Mouse (Mus musculus) cerebellum, adult (tissue): ENCODE results near the gene Nt5c2.

Experiments used
- ATAC-seq: cut with Nextera tagmentation; 2 replicates; pipeline ENCODE4 v1.9.2; 2017; ENCODE audit warnings: mild to moderate bottlenecking, moderate library complexity, mixed read lengths; ENCODE audit not compliant: insufficient number of reproducible peaks, low FRiP score, low TSS enrichment

The Nt5c2 gene

GRCm38 (mm10) chr19:46937173-46937572 is 77.8 kb downstream of the Nt5c2 start:
- no peak for ATAC-seq

GRCm38 (mm10) chr19:46934025-46934424 is 80.9 kb downstream of the Nt5c2 start:
- no peak for ATAC-seq

GRCm38 (mm10) chr19:46932608-46933007 is 82.3 kb downstream of the Nt5c2 start:
- no peak for ATAC-seq

- no peak for ATAC-seq
These were observed 84.9 kb downstream of the Nt5c2 start for GRCm38 (mm10) chr19:46930026-46930425.

GRCm38 (mm10) chr19:46929044-46929587 is 85.8 kb downstream of the Nt5c2 start:
- ATAC-seq = no peak

GRCm38 (mm10) chr19:46928136-46928535 is 86.8 kb downstream of the Nt5c2 start:
- no peak for ATAC-seq

- no peak for ATAC-seq
These were observed 88.0 kb downstream of the Nt5c2 start for GRCm38 (mm10) chr19:46926951-46927350.

GRCm38 (mm10) chr19:46926357-46926756 is 88.6 kb downstream of the Nt5c2 start:
- ATAC-seq = no peak

GRCm38 (mm10) chr19:46920571-46920970 is 94.4 kb downstream of the Nt5c2 start:
- no peak for ATAC-seq

GRCm38 (mm10) chr19:46915406-46916080 is 99.4 kb downstream of the Nt5c2 start:
- ATAC-seq = no peak

- ATAC-seq = no peak
These were observed 101.3 kb downstream of the Nt5c2 start for GRCm38 (mm10) chr19:46913626-46914025.

GRCm38 (mm10) chr19:46911492-46911891 is 103.5 kb downstream of the Nt5c2 start:
- no peak for ATAC-seq

- no peak for ATAC-seq
These were observed 106.0 kb downstream of the Nt5c2 start for GRCm38 (mm10) chr19:46908977-46909376.

- ATAC-seq = no peak
These were observed 106.7 kb downstream of the Nt5c2 start for GRCm38 (mm10) chr19:46908207-46908606.

- no peak for ATAC-seq
These were observed 109.0 kb downstream of the Nt5c2 start for GRCm38 (mm10) chr19:46905971-46906370.

GRCm38 (mm10) chr19:46905383-46905782 is 109.6 kb downstream of the Nt5c2 start:
- ATAC-seq = no peak

GRCm38 (mm10) chr19:46904907-46905306 is 110.0 kb downstream of the Nt5c2 start:
- no peak for ATAC-seq

- no peak for ATAC-seq
These were observed 111.6 kb downstream of the Nt5c2 start for GRCm38 (mm10) chr19:46903379-46903778.

- ATAC-seq = no peak
These were observed 113.6 kb downstream of the Nt5c2 start for GRCm38 (mm10) chr19:46901323-46901722.

GRCm38 (mm10) chr19:46900786-46901185 is 114.2 kb downstream of the Nt5c2 start:
- no peak for ATAC-seq

GRCm38 (mm10) chr19:46899871-46900270 is 115.1 kb downstream of the Nt5c2 start:
- no peak for ATAC-seq

- no peak for ATAC-seq
These were observed 115.6 kb downstream of the Nt5c2 start for GRCm38 (mm10) chr19:46899306-46899705.
